Mouse (Mus musculus) C2C12 (cell line): ENCODE measurements around the gene Wdr34. TPM values are rescaled to one million over a fixed set of nuclear protein-coding genes. Genes with fewer than 3 reads are reported as not detected.

Source experiments
- H3K27me3 ChIP-seq: one replicate; pipeline ENCODE4 v1.6.1; 2011; ENCODE audit not compliant: control insufficient read depth, insufficient read depth, insufficient read length
- H3K36me3 ChIP-seq: one replicate; pipeline ENCODE4 v1.6.1; 2011; ENCODE audit not compliant: control insufficient read depth, insufficient read depth
- H3K4me3 ChIP-seq: one replicate; pipeline ENCODE4 v1.5.1; 2011; ENCODE audit warnings: mild to moderate bottlenecking, control low read depth; ENCODE audit not compliant: poor library complexity, insufficient read depth, severe bottlenecking
- H3K79me2 ChIP-seq: one replicate; pipeline ENCODE4 v1.6.1; 2011; ENCODE audit not compliant: control insufficient read depth, insufficient read depth
- H3K79me3 ChIP-seq: one replicate; pipeline ENCODE4 v1.6.1; 2011; ENCODE audit warnings: low read depth, control low read depth
- H3ac ChIP-seq: one replicate; pipeline ENCODE3; 2011; ENCODE audit warnings: low read depth; ENCODE audit not compliant: control insufficient read depth, insufficient read length
- CEBPB ChIP-seq: IDR thresholded peaks from one replicate; pipeline ENCODE4 v1.6.1; 2011; ENCODE audit warnings: low read depth, mild to moderate bottlenecking, control low read depth, moderate library complexity
- CTCF ChIP-seq: IDR thresholded peaks from one replicate; pipeline ENCODE4 v1.5.1; 2011; ENCODE audit not compliant: control insufficient read depth, insufficient read depth, insufficient read length
- FOSL1 ChIP-seq: IDR thresholded peaks from one replicate; pipeline ENCODE4 v1.8.0; 2011; ENCODE audit warnings: mild to moderate bottlenecking, low read length; ENCODE audit not compliant: poor library complexity, insufficient read depth, severe bottlenecking
- MAX ChIP-seq: IDR thresholded peaks from one replicate; pipeline ENCODE4 v1.6.1; 2011; ENCODE audit warnings: mild to moderate bottlenecking, control low read depth
- MYOD1 ChIP-seq: IDR thresholded peaks from one replicate; pipeline ENCODE4 v1.6.1; 2011; ENCODE audit warnings: low read depth; ENCODE audit not compliant: control insufficient read depth, insufficient read length
- MYOG ChIP-seq: IDR thresholded peaks from one replicate; pipeline ENCODE4 v1.6.1; 2011; ENCODE audit not compliant: control insufficient read depth, insufficient read length; ENCODE audit errors: extremely low read depth
- USF1 ChIP-seq: IDR thresholded peaks from one replicate; pipeline ENCODE4 v1.6.1; 2011; ENCODE audit warnings: low read depth, mild to moderate bottlenecking, control low read depth, moderate library complexity
- polyA plus RNA-seq: library from polyadenylated mRNA; unstranded; fragments of >200 nt; fragmentation: generic; extraction: Trizol; gene quantifications from one replicate; pipeline ENCODE4 v1.2.1, GENCODE M21; 2012; ENCODE audit warnings: missing spikeins

Wdr34 gene
- polyA plus RNA-seq, 1 experiment = 16.4 TPM

DNA sequence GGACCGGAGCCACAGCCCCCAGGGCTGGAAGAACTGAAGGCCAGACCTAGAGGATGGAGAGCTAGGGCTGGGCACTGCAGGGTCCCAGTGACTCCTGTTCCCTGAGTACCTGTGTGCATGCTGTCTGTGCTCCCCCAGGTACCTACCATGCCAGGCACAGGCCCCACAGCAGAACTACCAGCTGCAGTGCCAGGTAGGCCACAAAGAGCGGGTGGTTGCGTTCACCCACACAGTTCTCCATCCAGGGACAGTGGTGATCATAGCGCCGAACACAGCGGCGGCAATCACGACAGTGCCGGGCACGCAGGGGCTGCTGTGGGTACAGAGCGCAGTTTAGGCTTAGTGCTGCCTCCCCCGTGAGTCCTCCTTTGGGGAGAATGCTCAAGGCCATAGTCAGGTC, 42.8 kb upstream of the Wdr34 start:
- no peak overlapping the region for H3K4me3 ChIP-seq
- TF ChIP-seq CEBPB (no peak), USF1 (no peak), MAX (no peak), CTCF (no peak), MYOG (no peak), MYOD1 (no peak), FOSL1 (no peak)

DNA sequence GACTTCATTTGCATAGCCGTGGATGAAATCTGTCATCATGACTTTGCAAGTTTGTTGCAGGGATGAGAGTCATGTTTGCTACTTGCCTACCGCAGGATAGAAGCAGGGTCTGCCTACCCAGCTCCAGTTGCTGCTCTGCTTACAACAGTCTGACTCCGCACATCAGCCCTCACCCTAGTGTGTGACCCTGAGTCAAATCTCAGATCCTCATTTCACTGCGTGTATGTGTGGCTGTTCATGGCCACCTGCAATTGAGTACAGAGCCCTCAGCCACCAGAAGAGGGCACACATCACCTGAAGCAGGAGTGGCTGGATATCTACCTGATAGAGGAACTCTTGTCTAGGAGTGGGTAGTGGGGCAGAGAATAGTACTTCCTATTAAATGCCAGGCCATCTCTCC, 38.6 kb upstream of the Wdr34 start:
- Histone ChIP-seq H3K36me3 (peaks cover 18% of the 10 kb centered on the region), H3K4me3 (no peak overlapping the region), H3ac (no peak overlapping the region), H3K79me3 (no peaks in the 10 kb centered on the region), H3K79me2 (peaks cover under 1% of the 10 kb centered on the region), H3K27me3 (no peaks in the 10 kb centered on the region)
- TF ChIP-seq USF1 (no peak), CEBPB (no peak), MYOD1 (no peak), FOSL1 (no peak), CTCF (no peak), MYOG (no peak)

More for the DNA sequence above, 42.8 kb upstream of the Wdr34 start:
- H3K79me2 ChIP-seq = peaks cover 30% of the 10 kb centered on the region
- H3ac ChIP-seq = no peak overlapping the region
- peaks cover 16% of the 10 kb centered on the region for H3K79me3 ChIP-seq
- H3K36me3 ChIP-seq = peaks cover 18% of the 10 kb centered on the region
- H3K27me3 ChIP-seq = no peaks in the 10 kb centered on the region

DNA sequence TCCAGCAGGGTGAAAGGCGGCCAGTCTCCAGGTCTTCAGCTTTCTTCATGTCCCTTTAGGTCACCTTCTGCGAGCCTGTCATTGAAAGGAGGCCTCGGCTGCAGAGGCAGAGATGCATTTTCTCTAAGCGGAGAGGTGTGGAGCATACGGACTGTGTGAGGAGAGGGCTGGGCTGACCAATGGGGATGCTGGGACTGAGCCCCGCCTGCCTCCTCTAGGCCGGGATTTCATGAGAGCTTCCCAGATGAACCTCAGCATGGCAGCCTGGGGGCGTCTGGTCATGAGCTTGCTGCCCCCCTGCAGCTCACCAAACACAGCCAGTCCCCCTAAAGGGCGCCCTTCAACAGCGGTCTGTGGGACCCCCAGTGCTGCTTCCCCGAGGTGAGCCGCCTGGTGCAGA, 36.0 kb upstream of the Wdr34 start:
- TF ChIP-seq MYOD1 (no peak), CEBPB (no peak), USF1 (no peak)
- no peaks in the 10 kb centered on the region for H3K36me3 ChIP-seq
- no peaks in the 10 kb centered on the region for H3K79me2 ChIP-seq
- no peaks in the 10 kb centered on the region for H3K79me3 ChIP-seq
- H3K4me3 ChIP-seq = no peak overlapping the region
- no peak overlapping the region for H3ac ChIP-seq
- H3K27me3 ChIP-seq = no peaks in the 10 kb centered on the region

DNA sequence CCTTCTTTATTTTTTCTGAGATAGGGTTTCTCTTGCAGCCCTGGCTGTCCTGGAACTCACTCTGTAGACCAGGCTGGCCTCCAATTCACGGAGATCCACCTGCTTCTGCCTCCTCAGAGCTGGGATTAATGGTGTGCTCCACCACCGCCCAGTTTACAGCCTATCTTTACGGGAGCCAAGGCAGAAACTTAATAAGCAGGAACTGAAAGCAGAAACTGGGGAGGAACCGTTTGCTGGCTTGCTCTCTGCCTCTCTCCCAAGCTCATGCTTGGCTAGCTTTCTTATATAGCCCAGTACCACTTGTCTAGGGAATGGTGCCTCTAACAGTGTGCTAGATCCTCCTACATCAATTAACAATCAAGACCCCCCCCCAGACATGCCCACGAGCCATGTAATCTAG, 35.4 kb upstream of the Wdr34 start:
- Histone ChIP-seq H3K36me3 (no peaks in the 10 kb centered on the region), H3K79me2 (no peaks in the 10 kb centered on the region), H3ac (no peak overlapping the region), H3K27me3 (no peaks in the 10 kb centered on the region), H3K79me3 (no peaks in the 10 kb centered on the region), H3K4me3 (no peak overlapping the region)
- TF ChIP-seq CTCF = no peak
- no peak for TF ChIP-seq CEBPB
- no peak for TF ChIP-seq MAX
- TF ChIP-seq USF1 = no peak
- TF ChIP-seq MYOG = no peak
- no peak for TF ChIP-seq FOSL1
- TF ChIP-seq MYOD1 = no peak

DNA sequence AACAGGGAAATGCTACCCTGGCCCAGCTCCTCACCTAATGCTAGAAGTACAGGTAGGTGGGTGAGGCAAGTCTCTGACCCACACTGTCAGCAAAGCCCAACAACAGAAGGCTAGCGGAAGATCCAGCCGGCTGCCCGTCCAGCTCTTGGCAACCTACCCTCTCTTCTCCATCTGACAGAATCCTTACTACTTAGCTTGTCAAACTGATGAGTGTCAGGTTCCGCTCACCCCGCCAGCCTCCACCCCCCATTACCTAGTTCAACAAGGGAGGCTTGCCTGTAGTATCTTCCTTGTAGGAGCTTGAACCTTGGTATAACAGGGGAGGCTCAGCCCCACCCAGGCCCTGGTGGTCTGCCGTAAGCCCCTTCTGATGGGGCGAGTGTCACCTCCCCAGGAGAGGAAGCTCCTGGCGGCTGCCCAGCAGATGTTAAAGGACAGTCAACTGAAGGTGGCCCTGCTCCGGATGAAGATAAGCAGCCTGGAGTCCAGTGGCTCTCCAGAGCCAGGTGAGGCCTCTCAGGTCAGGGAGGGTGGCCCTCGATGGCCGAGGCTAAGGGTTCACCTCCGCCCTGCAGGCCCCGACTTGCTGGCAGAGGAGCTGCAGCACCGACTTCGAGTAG, 31.6 kb upstream of the Wdr34 start:
- no peaks in the 10 kb centered on the region for H3K79me2 ChIP-seq
- H3ac ChIP-seq = no peak overlapping the region
- no peaks in the 10 kb centered on the region for H3K36me3 ChIP-seq
- no peak for TF ChIP-seq MYOG
- no peak for TF ChIP-seq CTCF
- no peak for TF ChIP-seq MAX
- no peak for TF ChIP-seq USF1
- no peak for TF ChIP-seq FOSL1
- no peak for TF ChIP-seq MYOD1
- TF ChIP-seq CEBPB = no peak
- H3K27me3 ChIP-seq = no peaks in the 10 kb centered on the region
- H3K4me3 ChIP-seq = no peak overlapping the region
- H3K79me3 ChIP-seq = no peaks in the 10 kb centered on the region

DNA sequence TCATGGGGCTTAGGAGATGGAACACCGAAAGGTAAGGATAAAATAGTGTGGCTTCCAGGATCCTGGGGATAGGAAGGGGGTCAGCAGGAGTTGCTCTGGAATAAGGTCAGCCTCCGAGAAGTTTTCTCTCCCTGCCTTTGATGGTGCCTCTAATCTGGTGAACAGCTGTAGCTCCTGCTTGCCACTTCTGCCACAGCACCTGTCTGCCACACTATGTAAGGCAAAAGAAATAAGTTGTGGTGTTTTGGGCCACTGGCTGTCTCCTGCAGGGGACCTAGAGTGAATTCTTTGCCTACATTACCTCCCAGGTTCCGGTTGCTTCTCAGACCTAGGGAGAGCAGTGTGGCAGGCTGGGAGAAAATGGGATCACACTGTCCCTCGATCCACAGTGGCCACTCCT, 30.1 kb upstream of the Wdr34 start:
- peaks cover 10% of the 10 kb centered on the region for H3K36me3 ChIP-seq
- H3ac ChIP-seq = no peak overlapping the region
- H3K27me3 ChIP-seq = no peaks in the 10 kb centered on the region
- no peaks in the 10 kb centered on the region for H3K79me3 ChIP-seq
- H3K4me3 ChIP-seq = no peak overlapping the region
- TF ChIP-seq CEBPB (no peak), MYOD1 (no peak)
- no peaks in the 10 kb centered on the region for H3K79me2 ChIP-seq
